Mouse (Mus musculus) heart, postnatal 0 days (tissue): ENCODE measurements around the gene Bend3. TPM values are rescaled to one million over a fixed set of nuclear protein-coding genes. Genes with fewer than 3 reads are reported as not detected.

Source experiments
- ATAC-seq: fragments of 200-750 bp; cut with Nextera tagmentation; 2 replicates; pipeline ENCODE4 v1.8.0; 2017; ENCODE audit warnings: low read depth, moderate number of reproducible peaks, moderate library complexity; ENCODE audit not compliant: insufficient read depth
- DNase-seq: peaks from one replicate; pipeline ENCODE4 v3.0.0-alpha.2; 2016; ENCODE audit warnings: low spot score
- H3K27ac ChIP-seq: fragments of 300-500 bp; sonication (generic); 2 replicates; pipeline ENCODE4 v1.5.1; 2014; ENCODE audit warnings: low read depth, mild to moderate bottlenecking
- H3K27me3 ChIP-seq: fragments of 300-500 bp; sonication (generic); 2 replicates; pipeline ENCODE4 v1.6.1; 2014; ENCODE audit warnings: low read length, mixed read lengths; ENCODE audit not compliant: control insufficient read depth, insufficient read depth
- H3K36me3 ChIP-seq: fragments of 300-500 bp; sonication (generic); replicated peaks from 2 replicates; pipeline ENCODE4 v1.6.1; 2014; ENCODE audit warnings: low read length, mixed read lengths; ENCODE audit not compliant: control insufficient read depth, insufficient read depth
- H3K4me1 ChIP-seq: fragments of 300-500 bp; sonication (generic); 2 replicates; pipeline ENCODE4 v1.6.1; 2014; ENCODE audit warnings: antibody characterized with exemption; ENCODE audit not compliant: control insufficient read depth, insufficient read depth
- H3K4me2 ChIP-seq: fragments of 300-500 bp; sonication (generic); 2 replicates; pipeline ENCODE4 v1.6.1; 2014; ENCODE audit warnings: low read depth, mild to moderate bottlenecking, low read length, moderate library complexity
- H3K4me3 ChIP-seq: fragments of 300-500 bp; sonication (generic); 2 replicates; pipeline ENCODE4 v1.5.1; 2014; ENCODE audit warnings: low read depth, low read length
- H3K9ac ChIP-seq: fragments of 300-500 bp; sonication (generic); replicated peaks from 2 replicates; pipeline ENCODE4 v1.6.1; 2014; ENCODE audit warnings: low read depth, low read length, mixed read lengths
- H3K9me3 ChIP-seq: fragments of 300-500 bp; sonication (generic); replicated peaks from 2 replicates; pipeline ENCODE4 v1.6.1; 2016; ENCODE audit warnings: low read length; ENCODE audit not compliant: control insufficient read depth
- CTCF ChIP-seq: IDR thresholded peaks from 2 replicates; pipeline ENCODE4 v1.5.1; 2016; ENCODE audit warnings: antibody characterized with exemption, control low read depth, low read depth
- EP300 ChIP-seq: IDR thresholded peaks from 2 replicates; pipeline ENCODE4 v1.6.1; 2016; ENCODE audit warnings: antibody characterized with exemption, low read depth
- WGBS: fragments of 180-500 bp; shearing (Covaris S2); extraction: QIAGEN DNeasy Blood & Tissue Kit; methylation state at CpG from one replicate; pipeline ENCODE4 v1.1.7; 2014; 5-methylcytosine and 5-hydroxymethylcytosine counted together
- polyA plus RNA-seq: library from polyadenylated mRNA; unstranded; fragments of >200 nt; fragmentation: Nextera tagmentation; extraction: Ambion mirVana; gene quantifications from 2 replicates; pipeline ENCODE4 v1.2.1, GENCODE M21; 2015
- total RNA-seq: library from RNA; depleted of rRNA; stranded (reverse); fragments of >200 nt; gene quantifications from 2 replicates; pipeline ENCODE4 v1.2.3, GENCODE M21; 2014; ENCODE audit warnings: low replicate concordance

Bend3 gene
- total and polyA plus RNA-seq, 2 experiments from 2014 or later, result 1.1 to 12.6 TPM

- ATAC-seq (no peak), DNase-seq (no peak)
- no peak overlapping the region for H3K4me3 ChIP-seq
- H3K9ac ChIP-seq, result no peak overlapping the region
- TF ChIP-seq CTCF (no peak), EP300 (no peak)
- no peaks in the 10 kb centered on the region for H3K9me3 ChIP-seq
- H3K27ac ChIP-seq, result 0 out of 2 replicates have a peak overlapping the region, but pooled peaks have one; percentile 37
- peaks cover 29% of the 10 kb centered on the region for H3K4me1 ChIP-seq
- H3K4me2 ChIP-seq, result no peak overlapping the region
- H3K36me3 ChIP-seq, result no peaks in the 10 kb centered on the region
- no peaks in the 10 kb centered on the region for H3K27me3 ChIP-seq
- 64% methylated on average over 3 of the region's 3 CpGs for WGBS
Measured at GRCm38 (mm10) chr10:43487441-43488010, 8.9 kb downstream of the Bend3 start.

GRCm38 (mm10) chr10:43488258-43488657 is 9.6 kb downstream of the Bend3 start:
- H3K4me2 ChIP-seq, result no peak overlapping the region
- ATAC-seq, result no peak
- no peaks in the 10 kb centered on the region for H3K36me3 ChIP-seq
- H3K27ac ChIP-seq, result no peak overlapping the region
- TF ChIP-seq CTCF (no peak), EP300 (no peak)
- no peaks in the 10 kb centered on the region for H3K9me3 ChIP-seq
- H3K4me1 ChIP-seq, result peaks cover 22% of the 10 kb centered on the region
- H3K27me3 ChIP-seq, result no peaks in the 10 kb centered on the region
- DNase-seq, result no peak
- WGBS, result 79% methylated on average over 4 of the region's 4 CpGs
- H3K9ac ChIP-seq, result no peak overlapping the region
- no peak overlapping the region for H3K4me3 ChIP-seq

DNA sequence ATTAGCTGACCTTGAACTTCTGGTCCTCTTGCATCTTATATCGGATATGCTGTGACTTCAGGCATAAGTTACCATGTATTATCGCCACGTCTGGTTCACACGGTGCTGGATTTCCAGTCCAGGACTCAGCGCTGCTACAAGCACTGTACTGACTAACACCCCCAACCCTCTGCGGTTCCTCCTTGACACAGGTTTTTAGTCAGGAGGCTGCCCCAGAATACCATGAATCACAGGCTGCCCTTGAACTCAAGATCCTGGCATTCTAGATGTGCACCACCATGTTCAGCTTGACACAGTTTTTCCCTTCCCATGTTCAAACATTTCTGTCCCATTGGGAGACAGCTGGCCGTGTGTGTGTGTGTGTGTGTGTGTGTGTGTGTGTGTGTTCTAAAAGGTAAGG is 10.5 kb downstream of the Bend3 start:
- H3K9ac ChIP-seq, result no peak overlapping the region
- DNase-seq (no peak), ATAC-seq (no peak)
- no peaks in the 10 kb centered on the region for H3K27me3 ChIP-seq
- 76% methylated on average over 7 of the region's 7 CpGs for WGBS
- no peak overlapping the region for H3K4me2 ChIP-seq
- TF ChIP-seq CTCF (no peak), EP300 (no peak)
- H3K27ac ChIP-seq, result 0 out of 2 replicates have a peak overlapping the region, but pooled peaks have one; percentile 4
- no peak overlapping the region for H3K4me3 ChIP-seq
- H3K4me1 ChIP-seq, result peaks cover 19% of the 10 kb centered on the region
- H3K36me3 ChIP-seq, result no peaks in the 10 kb centered on the region
- H3K9me3 ChIP-seq, result no peaks in the 10 kb centered on the region

- DNase-seq (peak; percentile 24), ATAC-seq (peak; percentile 68)
- H3K9ac ChIP-seq, result no peak overlapping the region
- no peaks in the 10 kb centered on the region for H3K9me3 ChIP-seq
- H3K4me2 ChIP-seq, result no peak overlapping the region
- H3K36me3 ChIP-seq, result no peaks in the 10 kb centered on the region; the same call in 1 of the 2 replicates
- peak overlapping the region; percentile 56 for H3K27ac ChIP-seq
- no peak overlapping the region for H3K4me3 ChIP-seq
- peaks cover 17% of the 10 kb centered on the region for H3K4me1 ChIP-seq
- no peaks in the 10 kb centered on the region for H3K27me3 ChIP-seq
- WGBS, result 15% methylated on average over 6 of the region's 6 CpGs
- TF ChIP-seq CTCF, result no peak
- no peak for TF ChIP-seq EP300
Measured at GRCm38 (mm10) chr10:43489550-43489949, 10.9 kb downstream of the Bend3 start.

DNA sequence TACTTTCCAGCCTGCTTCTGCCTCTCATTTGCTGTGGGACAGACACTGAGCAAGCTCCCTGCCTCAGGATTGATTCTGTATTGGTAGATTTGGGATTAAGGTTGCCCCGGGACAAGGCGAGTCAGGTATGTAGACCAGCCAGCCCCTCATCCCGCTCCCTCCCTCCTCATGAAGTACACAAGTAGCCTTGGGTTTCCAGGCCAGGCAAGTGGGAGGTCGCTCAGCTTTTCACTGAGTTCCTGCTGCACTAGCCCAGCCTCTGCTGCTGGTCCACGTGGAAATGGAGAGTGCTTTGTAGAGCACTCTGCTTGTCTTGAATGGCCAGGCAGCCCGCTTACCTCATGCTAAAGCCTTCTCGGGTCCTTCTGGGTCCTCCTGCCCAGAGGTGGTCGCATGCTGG is 11.4 kb downstream of the Bend3 start:
- DNase-seq, result no peak
- Histone ChIP-seq H3K4me3 (no peak overlapping the region), H3K27me3 (no peaks in the 10 kb centered on the region), H3K36me3 (peaks cover 1% of the 10 kb centered on the region; the same call in 1 of the 2 replicates), H3K9me3 (no peaks in the 10 kb centered on the region), H3K27ac (peak overlapping the region; percentile 56), H3K4me1 (peaks cover 17% of the 10 kb centered on the region), H3K9ac (no peak overlapping the region), H3K4me2 (no peak overlapping the region)
- WGBS, result 61% methylated on average over 8 of the region's 8 CpGs
- ATAC-seq, result no peak
- TF ChIP-seq EP300 (no peak), CTCF (no peak)

DNA sequence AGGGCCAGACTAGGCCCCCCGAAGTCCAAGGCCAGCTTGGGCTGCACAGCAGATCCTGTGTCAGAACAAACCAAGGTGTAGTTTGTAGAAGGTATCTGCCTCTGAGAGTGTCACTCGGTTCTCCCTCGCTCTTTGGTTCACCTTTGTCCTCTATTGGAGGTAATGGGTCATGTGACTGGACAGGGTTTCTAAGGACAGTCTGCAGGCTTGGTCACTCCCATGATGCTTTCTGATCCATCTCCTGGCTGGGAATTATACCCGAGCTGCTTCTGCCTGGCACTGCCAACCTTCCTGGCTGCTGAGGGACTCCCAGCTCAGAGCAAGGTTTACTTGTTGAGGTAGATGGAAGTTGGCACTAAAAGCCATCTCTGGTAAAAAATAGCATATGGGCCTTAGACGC is 12.2 kb downstream of the Bend3 start:
- no peak overlapping the region for H3K9ac ChIP-seq
- DNase-seq (no peak), ATAC-seq (peak; percentile 69)
- peaks cover 9% of the 10 kb centered on the region for H3K36me3 ChIP-seq
- TF ChIP-seq CTCF (no peak), EP300 (no peak)
- H3K27ac ChIP-seq, result peak overlapping the region; percentile 56
- H3K4me1 ChIP-seq, result peaks cover 17% of the 10 kb centered on the region
- H3K4me2 ChIP-seq, result no peak overlapping the region
- WGBS, result 54% methylated on average over 5 of the region's 5 CpGs
- no peaks in the 10 kb centered on the region for H3K27me3 ChIP-seq
- no peaks in the 10 kb centered on the region for H3K9me3 ChIP-seq
- no peak overlapping the region for H3K4me3 ChIP-seq
